Mouse (Mus musculus) 3134 (cell line): ENCODE data around the gene Slfn5.
A peak's percentile ranks its signal among the peaks of the same experiment; 100 is the strongest.
"Not testable (repeated sequence)": the region's sequence is repeated elsewhere in the genome, so short reads cannot be mapped to it uniquely, and the experiment has no call there.

Experiments used
- DNase-seq: peaks from one replicate; pipeline ENCODE4 v3.0.0-alpha.2; 2011; ENCODE audit warnings: low spot score; ENCODE audit not compliant: insufficient read length; ENCODE audit errors: extremely low read depth

Slfn5 gene

DNA sequence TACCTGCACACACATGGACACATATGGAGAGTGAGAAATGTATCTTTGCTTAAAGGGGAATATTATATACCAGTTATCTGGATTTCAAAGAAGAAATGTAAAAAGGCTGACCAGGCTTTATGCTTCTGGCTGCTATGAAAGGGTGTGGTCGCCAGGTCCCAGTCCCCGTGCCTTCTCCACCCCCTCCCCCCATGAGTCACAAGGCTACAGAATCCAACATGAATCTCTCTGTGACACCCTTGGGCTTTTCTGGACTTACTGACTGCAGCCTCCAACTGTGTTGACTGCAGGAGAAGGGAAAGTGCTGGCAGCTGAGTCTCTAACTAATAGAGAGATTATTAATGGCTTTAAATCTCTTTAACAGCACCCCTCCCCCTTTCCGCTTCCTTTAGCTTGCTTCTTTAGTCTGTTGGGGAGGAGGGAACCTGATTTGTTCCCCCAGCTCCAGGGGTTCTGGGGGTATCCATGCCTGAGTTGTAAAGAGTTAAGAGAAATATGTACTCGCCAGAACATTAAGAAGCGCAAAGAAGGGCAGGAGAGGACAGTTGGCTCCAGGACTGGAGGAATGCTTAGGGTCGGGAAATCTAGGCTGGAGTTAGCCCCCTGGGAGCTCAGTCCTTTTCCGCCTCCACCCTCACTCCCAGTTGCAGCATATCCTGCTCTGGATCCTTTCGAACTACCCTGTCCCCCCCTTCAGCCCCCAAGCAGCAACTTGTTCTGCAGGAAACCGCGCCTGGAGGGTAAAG, at the start of gene Slfn5:
TSS of gene Slfn5 (plus strand) at position 614 of the 746 bp plus-strand sequence.
- no peak for DNase-seq

DNA sequence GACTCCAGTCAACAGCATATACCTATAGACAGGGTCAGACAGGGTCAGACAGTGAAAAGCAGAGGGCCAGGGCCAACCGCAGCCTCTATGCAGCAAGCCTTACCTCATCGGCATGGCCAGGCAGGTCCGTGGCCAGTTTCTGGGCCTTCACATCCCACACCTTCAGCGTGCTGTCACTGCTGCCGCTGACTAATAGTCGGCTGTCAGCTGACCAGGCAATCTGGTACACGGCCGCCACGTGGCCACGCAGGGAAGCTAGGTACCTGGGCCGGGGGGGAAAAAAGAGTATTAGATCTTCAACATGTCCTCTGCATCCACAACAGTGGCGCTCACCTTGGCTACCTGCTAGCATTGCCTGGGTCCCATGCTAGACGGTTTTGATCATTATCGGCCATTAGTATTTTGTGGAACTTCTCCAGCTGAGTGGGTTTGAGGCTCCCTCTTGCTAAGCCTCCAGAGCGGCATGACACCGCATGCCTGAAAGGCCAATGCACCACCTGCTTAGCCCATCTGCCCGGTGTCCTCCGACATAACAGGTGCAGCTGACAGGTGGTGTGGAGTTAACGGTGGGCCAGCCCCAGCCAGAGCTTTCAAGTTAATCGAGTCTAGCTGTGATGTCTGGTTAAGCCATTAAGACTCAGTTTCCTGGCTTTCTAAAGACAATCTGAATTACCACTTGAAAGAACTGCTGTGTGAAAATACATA, 49.4 kb upstream of the Slfn5 start:
- DNase-seq, result no peak

DNA sequence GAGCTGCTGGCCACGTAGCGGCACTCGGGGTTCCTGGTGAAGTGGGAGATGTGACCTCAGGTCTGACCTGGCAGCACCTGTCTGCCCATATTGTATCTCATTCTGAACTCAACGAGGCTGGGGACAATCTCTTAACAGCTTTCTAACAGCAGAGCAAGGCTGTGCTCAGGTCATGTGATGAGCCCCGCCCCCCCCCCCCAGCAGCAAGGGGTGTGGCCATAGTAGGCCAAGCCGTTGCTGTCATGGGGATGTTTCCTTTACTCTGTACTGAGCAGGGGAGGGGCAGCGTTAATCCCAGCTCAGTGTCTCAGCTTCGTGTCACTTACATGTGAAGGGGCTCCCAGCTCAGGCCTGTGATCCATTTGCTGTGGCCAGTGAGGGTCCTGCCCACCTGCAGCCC, 46.2 kb upstream of the Slfn5 start:
- DNase-seq, result no peak

DNA sequence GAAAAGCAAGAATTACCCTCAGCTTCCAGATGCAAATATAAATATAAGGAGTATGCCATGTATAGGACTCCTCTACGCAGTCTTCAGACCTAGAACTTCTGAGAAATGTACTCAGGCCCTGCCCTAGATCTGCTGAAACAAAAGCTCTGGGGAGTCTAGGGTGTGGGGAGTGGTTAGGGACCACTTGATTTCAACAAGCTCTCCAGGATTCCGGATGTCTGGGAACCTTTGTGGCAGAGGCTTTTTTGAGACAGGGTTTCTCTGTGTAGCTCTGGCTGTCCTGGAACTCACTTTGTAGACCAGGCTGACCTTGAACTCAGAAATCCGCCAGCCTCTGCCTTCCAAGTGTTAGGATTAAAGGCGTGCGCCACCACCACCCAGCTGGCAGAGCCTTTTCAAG, 45.3 kb upstream of the Slfn5 start:
- DNase-seq, result no peak

DNA sequence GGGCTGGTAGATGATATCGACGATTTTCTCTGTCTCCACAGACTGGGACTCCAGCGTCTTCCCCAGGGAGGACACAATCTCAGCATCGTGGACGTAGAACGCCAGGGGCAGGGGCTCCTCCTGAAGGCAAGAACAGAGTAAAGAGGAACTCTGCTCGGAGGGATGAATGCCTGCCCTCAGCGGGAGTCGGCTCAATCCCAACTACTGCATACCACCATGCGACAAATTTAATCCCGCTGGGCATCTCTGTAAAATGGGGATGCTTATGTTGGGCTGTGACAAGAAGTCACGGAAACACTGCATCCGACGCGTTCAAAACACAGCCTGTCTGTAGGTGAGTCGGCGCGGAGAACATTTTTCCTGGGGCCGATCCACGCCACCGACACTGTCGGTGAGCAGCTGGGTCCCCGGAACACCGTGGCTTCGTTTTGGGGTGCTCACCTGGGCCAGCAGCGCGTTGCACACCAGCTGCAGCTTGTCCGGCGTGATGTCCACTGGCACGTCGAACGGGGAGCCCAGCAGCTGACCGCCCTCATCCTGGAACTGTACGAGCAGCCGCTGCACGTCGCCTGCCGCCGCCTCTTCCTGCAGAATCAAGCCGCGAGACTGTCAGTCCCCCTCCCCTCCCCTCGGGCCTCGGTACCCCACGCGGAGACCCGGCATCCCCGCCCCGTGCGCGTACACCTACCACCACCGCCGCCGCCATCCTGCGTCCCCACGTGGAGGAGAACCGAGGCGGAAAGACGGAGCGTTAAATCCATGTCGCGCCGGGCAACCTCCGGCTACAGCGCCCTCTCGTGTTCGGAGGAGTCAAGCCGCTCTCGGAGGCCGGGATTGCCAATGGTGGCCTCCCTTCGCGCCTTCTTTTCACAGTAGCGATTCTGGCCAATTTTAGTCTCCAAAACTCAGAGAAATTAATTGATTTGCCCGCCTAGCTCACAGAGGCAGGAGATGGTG, 43.2 kb upstream of the Slfn5 start, which contains the start of gene Nle1:
TSS of gene Nle1 (minus strand) at position 761 of the 957 bp plus-strand sequence.
- peak; percentile 88 for DNase-seq

DNA sequence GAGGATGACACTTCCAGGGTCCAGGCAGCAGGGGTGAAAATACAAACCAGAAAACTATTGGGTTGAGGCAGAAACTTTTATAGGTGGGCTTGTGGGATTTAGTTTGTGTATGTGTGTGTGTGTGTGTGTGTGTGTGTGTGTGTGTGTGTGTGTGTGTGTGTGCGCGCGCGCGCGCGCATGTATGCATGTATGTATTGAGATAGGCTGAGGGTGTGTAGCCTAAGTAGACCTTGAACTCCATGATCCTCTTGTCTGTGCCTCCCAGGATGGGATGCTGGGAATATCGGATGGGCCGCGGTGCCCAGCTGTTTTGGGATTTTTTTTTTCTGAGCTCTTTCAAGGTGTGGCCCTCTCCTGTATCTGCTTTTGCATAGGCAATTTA, 42.5 kb upstream of the Slfn5 start:
- DNase-seq, result no peak

DNA sequence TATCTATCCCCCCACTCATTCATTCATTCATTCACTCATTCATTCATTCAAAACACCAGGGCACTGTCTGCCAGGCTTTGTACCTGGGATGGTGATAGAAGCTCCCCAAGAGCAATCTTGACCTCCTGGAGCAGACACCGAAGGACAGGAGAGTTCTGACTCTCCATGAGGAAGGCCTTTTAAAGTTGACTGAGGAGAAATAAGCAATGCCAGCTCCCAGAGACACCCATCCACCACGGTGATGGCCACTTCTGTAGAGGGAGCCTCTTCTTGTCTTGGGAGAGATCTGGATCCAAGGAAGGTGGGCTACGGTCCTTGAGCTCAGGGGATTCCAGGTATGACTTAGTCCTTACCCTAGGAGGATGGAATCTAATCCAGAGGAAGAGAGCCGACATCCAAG, 40.9 kb upstream of the Slfn5 start, which contains the start of gene Unc45b:
TSS of gene Unc45b (plus strand) at position 301 of the 400 bp plus-strand sequence.
- DNase-seq, result no peak

DNA sequence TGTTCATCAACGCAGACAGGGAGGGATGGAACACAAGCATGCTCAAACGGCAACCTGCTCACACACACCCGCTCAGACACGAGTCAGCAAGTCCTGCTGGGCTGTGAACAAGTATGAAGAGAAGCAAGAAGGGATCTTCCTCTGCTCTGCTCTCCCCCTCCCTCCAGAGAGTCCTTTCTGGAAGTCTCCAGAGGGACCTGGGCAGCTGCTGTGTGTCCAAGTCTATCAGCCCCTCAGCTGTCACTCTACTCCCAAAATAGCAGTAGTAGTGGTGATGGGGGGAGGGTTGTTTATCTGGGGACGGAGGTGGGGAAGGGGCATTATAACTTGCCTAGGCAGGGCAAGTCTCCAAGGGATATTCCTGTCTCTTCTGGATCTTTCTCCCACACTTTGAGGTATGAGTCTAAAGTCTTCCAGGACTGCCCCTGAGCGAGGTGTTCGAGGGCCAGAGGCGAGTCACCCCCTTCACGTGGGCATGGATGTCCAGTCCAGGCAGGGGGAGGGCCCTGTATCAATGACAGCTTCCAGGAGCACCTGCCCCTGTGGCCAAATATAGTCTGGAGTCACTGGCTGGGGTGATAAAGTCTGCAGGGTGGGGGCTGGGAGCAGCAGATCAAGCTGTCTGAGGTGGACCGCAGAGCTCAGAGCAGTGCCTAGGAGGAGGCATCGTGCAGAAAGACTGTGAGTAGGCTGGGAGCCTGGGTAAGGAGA, 40.3 kb upstream of the Slfn5 start:
- DNase-seq, result no peak

DNA sequence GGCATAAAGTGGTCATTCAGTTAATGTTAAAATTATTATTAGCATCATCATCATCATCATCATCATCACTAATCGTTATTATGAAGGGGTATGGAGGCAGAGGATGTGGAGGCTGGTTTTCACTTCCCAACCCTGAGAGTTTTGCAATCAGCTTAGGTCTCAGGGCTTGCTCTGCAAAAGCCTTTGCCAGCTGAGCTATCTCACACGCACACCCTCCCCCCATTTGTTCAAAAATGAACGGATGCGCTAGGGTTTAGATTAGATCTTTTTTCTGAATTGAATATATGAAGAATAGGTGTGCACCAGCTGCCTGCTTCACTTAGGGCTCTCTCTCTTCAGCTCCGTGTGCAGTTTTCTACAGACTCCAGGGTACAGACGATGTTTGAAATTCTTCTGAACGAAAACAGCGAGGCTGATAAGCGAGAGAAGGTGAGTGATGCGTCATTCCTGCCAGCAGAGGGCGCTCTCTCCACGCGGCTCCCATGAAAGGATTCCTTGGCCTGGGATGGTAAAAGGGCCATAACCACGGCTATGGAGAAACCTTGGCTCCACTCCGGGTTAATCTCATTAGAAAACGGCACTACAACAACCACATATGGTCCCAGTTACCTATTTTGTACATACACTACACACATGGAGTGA, 36.3 kb upstream of the Slfn5 start:
- peak; percentile 32 for DNase-seq

DNA sequence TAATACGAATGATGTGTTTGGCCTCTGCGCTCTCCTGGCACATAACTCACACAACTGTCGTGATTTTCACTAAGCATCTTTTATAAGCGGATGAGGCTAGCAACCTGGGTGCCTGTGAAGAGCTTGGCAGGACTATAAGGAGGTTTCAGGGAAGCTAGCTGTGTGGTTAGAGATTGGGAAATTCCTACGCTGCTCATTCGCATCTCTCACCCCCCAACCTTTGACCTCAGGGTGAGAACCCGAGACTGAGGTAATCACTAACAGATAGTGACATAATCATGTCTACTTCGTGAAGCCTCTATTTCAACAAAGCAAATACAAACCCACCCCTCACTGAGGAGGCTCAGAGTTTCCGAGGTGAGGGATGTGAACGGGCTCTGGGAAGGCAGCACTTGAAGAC, 30.4 kb upstream of the Slfn5 start:
- DNase-seq, result no peak

DNA sequence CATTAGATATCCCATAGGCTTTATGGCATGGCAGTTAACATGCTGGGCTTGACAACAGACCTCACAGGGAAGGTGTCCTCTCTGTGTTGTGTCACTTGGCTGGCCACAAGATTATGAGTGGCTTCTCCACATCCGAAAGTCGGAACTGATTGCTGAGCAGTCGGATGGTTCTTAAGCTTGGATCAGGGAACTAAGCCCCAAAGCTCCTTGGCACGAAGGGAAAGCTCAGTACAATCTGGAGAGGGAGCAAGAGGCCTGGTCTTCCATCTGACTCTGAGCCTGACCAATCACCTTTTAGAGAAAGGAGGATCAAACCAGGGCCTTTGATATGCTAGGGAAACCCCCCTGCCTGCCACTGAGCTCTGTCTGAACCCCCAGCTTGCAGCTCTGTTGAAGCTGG, 29.5 kb upstream of the Slfn5 start:
- DNase-seq, result no peak

DNA sequence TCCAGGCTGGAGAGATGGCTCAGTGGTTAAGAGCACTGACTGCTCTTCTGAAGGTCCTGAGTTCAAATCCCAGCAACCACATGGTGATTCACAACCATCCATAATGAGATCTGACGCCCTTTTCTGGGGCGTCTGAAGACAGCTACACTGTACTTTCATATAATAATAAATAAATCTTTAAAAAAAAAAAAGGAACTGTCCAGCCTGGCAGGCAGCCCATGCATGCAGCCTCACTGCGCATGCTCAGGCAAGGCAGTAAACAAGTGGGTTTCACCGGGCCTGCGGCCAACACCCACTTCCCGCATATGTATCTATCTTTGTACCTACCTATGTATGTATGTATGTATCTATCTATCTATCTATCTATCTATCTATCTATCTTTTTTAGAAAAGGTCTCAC, 27.2 kb upstream of the Slfn5 start:
- not testable (repeated sequence) for DNase-seq

DNA sequence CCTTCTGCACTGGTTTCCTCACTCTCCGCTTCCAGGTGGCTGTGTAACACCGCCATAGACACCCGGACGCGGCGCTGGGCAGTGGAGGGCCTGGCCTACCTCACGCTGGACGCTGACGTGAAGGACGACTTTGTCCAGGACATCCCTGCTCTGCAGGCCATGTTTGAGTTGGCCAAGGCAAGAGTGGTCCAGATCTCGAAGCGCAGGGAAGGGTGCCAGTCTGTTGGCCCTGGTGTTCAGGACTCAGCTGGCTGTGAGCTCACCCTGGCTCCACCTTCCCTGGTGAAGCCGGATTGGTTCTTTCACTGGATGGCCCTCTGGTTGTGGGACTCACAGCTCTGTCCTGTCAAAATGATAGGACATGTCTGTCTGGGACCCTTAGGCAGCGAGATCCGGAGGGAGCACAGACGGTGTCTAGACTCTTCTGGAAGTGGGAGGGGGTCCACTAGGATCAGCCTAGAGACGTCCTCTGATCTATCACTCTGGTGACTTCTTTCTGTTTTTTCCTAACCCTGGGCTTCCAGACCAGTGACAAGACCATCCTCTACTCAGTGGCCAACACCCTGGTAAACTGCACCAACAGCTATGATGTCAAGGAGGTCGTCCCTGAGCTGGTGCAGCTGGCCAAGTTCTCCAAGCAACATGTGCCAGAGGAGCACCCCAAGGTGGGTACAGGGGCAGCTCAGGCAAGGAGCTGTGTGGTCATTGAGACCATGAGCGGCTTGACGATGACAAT, 22.1 kb upstream of the Slfn5 start:
- no peak for DNase-seq

DNA sequence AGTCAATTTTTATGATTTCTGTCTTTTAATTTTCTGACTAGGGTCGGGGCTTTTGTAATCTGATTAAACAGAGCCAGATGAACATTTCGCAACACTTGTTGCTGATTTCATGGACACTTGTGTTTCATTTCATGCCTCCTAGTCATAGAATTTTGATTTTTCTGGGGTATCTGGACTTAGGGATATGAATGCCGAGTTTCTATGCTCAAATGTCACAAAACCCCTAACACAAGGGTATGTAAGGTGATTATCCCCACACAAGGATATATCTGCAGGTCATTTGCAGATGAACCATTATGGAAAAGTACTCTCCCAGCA, 21.6 kb upstream of the Slfn5 start:
- no peak for DNase-seq

DNA sequence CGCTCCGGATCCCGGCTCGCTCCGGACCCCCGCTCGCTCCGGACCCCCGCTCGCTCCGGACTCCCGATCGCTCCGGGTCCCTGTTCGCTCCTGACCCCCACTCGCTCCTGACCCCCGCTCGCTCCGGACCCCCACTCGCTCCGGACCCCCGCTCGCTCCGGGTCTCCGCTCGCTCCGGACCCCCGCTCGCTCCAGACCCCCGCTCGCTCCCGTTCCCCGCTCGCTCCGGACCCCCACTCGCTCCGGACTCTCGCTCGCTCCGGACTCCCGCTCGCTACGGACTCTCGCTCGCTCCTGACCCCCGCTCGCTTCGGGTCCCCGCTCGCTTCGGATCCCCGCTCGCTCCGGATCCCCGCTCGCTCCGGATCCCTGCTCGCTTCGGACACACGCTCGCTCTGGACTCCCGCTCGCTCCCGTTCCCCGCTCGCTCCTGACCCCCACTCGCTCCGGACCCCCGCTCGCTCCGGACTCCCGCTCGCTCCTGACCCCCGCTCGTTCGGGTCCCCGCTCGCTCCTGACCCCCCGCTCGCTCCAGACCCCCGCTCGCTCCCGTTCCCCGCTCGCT, 20.7 kb upstream of the Slfn5 start:
- DNase-seq, result not testable (repeated sequence)

DNA sequence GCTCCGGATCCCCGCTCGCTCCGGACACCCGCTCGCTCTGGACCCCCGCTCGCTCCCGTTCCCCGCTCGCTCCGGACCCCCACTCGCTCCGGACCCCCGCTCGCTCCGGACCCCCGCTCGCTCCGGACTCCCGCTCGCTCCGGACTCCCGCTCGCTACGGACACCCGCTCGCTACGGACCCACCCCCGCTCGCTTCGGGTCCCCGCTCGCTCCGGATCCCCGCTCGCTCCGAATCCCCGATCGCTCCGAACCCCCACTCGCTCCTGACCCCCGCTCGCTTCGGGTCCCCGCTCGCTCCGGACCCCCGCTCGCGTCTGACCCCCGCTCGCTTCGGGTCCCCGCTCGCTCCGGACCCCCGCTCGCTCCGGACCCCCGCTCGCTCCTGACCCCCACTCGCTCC, 20.0 kb upstream of the Slfn5 start:
- DNase-seq, result not testable (repeated sequence)

DNA sequence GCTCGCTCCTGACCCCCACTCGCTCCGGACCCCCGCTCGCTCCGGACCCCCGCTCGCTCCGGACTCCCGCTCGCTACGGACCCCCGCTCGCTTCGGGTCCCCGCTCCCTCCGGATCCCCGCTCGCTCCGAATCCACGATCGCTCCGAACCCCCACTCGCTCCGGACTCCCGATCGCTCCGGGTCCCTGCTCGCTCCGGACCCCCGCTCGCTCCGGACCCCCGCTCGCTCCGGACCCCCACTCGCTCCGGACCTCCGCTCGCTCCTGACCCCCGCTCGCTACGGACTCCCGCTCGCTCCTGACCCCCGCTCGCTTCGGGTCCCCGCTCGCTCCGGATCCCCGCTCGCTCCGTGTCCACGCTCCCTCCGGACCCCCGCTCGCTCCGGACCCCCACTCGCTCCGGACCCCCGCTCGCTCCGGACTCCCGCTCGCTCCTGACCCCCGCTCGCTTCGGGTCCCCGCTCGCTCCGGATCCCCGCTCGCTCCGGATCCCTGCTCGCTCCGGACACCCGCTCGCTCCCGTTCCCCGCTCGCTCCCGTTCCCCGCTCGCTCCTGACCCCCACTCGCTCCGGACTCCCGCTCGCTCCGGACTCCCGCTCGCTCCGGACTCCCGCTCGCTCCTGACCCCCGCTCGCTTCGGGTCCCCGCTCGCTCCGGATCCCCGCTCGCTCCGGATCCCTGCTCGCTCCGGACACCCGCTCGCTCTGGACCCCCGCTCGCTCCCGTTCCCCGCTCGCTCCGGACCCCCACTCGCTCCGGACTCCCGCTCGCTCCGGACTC, 19.3 kb upstream of the Slfn5 start:
- DNase-seq, result not testable (repeated sequence)

DNA sequence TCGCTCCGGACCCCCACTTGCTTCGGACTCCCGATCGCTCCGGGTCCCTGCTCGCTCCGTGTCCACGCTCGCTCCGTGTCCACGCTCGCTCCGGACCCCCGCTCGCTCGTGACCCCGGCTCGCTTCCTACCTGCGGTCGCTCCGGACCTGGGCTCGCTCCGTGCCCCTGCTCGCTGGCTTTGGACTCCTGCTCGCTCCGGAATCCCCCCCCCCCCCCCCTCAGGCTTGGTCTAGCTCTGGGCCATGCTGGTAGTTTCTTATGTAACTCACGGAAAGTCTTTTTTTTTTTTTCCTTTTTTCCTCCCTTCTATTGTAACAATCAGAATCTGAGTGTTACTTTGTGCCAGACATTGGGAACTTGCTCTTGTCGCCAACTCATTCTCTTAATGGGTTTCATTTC, 18.0 kb upstream of the Slfn5 start:
- DNase-seq, result no peak
